Mouse (Mus musculus): ENCODE results near the gene Txn2. TPM values are rescaled to one million over a fixed set of nuclear protein-coding genes. Genes with fewer than 3 reads are reported as not detected.

The Txn2 gene
- polyA plus RNA-seq, 1 experiment from 2014 or later = 234 TPM

DNA sequence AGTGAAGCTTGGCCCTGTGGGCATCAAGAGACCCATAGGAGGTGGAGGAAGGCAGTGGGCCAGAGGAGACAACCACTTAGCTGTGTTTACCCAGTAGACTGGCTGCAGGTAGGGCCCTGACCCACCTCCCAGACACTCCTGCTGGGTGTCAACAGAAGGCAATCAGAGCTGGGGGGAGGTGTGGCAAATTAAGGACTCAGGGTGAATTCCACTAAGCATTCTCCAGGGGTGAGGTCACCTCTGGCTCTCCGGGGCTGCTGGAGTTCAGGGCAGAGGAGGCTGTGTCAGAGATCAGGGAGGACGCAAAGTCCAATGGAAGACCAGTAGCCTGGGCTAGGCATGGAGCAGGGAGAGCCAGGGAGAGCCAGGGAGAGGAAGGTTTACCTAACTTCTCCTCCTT lies 17.7 kb downstream of the Txn2 start:
- DNase-seq (ENCODE audit: low spot score) (no peak), ATAC-seq (ENCODE audit: low read depth) (no peak)
- no peaks in the 10 kb centered on the region for H3K9me3 ChIP-seq (ENCODE audit: control insufficient read depth, low read length)
- no peak overlapping the region for H3K4me2 ChIP-seq (ENCODE audit: low read depth, low read length)
- 0 out of 2 replicates have a peak, but pooled peaks cover 4% of the 10 kb centered on the region for H3K4me1 ChIP-seq (ENCODE audit: control insufficient read depth, insufficient read depth, low read length)
- H3K4me3 ChIP-seq (ENCODE audit: low read depth, low read length) = no peak overlapping the region
- no peak overlapping the region for H3K27ac ChIP-seq (replicated peaks; ENCODE audit: low read depth, low read length)
- 14% methylated on average over 2 of the region's 2 CpGs for WGBS
- H3K9ac ChIP-seq (ENCODE audit: low read depth, low read length) = no peak overlapping the region
- peaks cover 24% of the 10 kb centered on the region for H3K36me3 ChIP-seq (ENCODE audit: control insufficient read depth, insufficient read depth, low read length)
- H3K27me3 ChIP-seq (replicated peaks; ENCODE audit: control insufficient read depth, insufficient read depth, low read length) = no peaks in the 10 kb centered on the region

DNA sequence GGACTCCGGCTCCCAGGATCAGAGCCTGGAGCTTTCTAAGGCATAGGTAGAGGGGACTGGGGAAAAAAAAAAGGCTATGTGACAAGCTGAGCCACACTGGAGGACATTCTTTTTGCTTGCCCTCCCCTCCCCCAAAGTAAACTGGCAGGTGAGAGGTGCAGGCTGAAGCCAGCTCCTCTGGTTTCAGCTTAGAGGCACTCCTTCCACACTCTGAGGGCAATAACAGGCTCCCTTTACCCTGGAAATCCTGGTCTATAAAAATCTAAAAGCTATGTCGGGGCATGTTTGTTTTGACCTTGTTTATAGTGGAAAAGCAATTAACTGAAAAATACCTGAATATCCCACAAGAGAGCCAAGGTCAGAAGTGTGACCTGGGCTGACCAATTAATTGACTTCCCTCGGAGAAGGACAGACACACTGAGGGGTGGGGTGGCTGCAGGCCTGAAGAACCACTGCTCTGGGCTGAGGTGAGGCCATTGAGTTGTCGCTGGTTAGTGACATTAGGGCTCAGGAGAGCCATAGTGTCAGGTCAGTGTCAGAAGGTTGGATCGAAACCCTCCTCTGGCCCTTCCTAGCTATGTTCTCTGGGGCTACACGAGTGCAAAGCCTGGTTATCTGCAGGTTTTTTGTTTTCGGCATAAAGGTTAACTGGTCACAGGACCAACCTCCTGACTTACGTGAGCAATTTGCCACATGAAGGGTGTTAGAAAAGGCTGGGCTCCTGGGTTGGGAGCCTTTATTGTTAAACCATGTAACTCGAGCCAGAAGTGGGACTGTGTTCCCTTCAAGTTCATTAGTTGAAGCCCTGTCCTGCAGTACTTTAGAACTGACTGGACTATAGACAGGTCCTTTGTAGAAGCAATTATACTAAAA lies 20.9 kb downstream of the Txn2 start:
- WGBS = 46% methylated on average over 9 of the region's 9 CpGs
- no peak overlapping the region for H3K27ac ChIP-seq (replicated peaks; ENCODE audit: low read depth, low read length)

DNA sequence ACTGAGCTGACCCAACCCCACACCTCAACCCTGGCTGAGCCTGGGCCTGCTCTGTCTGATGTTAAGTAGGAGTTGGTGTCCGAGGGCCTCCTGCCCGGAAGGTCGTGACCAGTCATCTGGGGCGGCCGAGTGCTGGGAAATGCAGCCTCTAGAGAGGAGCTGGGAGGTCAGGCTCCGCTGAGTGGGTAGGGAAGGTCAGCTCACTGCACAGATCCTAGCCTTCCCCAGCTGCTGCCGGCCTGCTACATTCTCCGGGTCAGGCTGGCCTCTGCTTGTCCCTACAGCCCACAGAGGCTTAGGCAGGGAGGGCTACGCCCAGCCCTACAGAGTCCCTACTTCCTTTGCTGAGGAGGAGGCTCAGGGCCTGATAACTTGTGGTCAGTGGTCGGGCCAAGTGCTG lies 22.3 kb downstream of the Txn2 start:
- no peak overlapping the region for H3K4me2 ChIP-seq (ENCODE audit: low read depth, low read length)
- no peak overlapping the region for H3K27ac ChIP-seq (replicated peaks; ENCODE audit: low read depth, low read length)
- no peak overlapping the region for H3K4me3 ChIP-seq (ENCODE audit: low read depth, low read length)
- H3K9ac ChIP-seq (ENCODE audit: low read depth, low read length) = no peak overlapping the region
- no peaks in the 10 kb centered on the region for H3K9me3 ChIP-seq (ENCODE audit: control insufficient read depth, low read length)
- H3K27me3 ChIP-seq (replicated peaks; ENCODE audit: control insufficient read depth, insufficient read depth, low read length) = no peaks in the 10 kb centered on the region
- ATAC-seq (ENCODE audit: low read depth) (no peak), DNase-seq (ENCODE audit: low spot score) (no peak)
- H3K4me1 ChIP-seq (ENCODE audit: control insufficient read depth, insufficient read depth, low read length) = peaks cover 23% of the 10 kb centered on the region
- H3K36me3 ChIP-seq (ENCODE audit: control insufficient read depth, insufficient read depth, low read length) = no peaks in the 10 kb centered on the region
- WGBS = 48% methylated on average over 10 of the region's 10 CpGs

More for the DNA sequence above, 20.9 kb downstream of the Txn2 start:
- DNase-seq (ENCODE audit: low spot score) (no peak), ATAC-seq (ENCODE audit: low read depth) (no peak)
- peaks cover 23% of the 10 kb centered on the region for H3K4me1 ChIP-seq (ENCODE audit: control insufficient read depth, insufficient read depth, low read length)
- no peaks in the 10 kb centered on the region for H3K36me3 ChIP-seq (ENCODE audit: control insufficient read depth, insufficient read depth, low read length)
- H3K27me3 ChIP-seq (replicated peaks; ENCODE audit: control insufficient read depth, insufficient read depth, low read length) = no peaks in the 10 kb centered on the region
- H3K9me3 ChIP-seq (ENCODE audit: control insufficient read depth, low read length) = no peaks in the 10 kb centered on the region
- no peak overlapping the region for H3K4me3 ChIP-seq (ENCODE audit: low read depth, low read length)
- H3K4me2 ChIP-seq (ENCODE audit: low read depth, low read length) = no peak overlapping the region
- H3K9ac ChIP-seq (ENCODE audit: low read depth, low read length) = no peak overlapping the region

GRCm38 (mm10) chr15:77906081-77906480 lies 22.7 kb downstream of the Txn2 start:
- ATAC-seq (ENCODE audit: low read depth) (no peak), DNase-seq (ENCODE audit: low spot score) (peak; percentile 59)
- 74% methylated on average over 8 of the region's 8 CpGs for WGBS
- Histone ChIP-seq H3K4me3 (ENCODE audit: low read depth, low read length) (no peak overlapping the region), H3K4me1 (ENCODE audit: control insufficient read depth, insufficient read depth, low read length) (peaks cover 23% of the 10 kb centered on the region), H3K27me3 (replicated peaks; ENCODE audit: control insufficient read depth, insufficient read depth, low read length) (no peaks in the 10 kb centered on the region), H3K9me3 (ENCODE audit: control insufficient read depth, low read length) (no peaks in the 10 kb centered on the region), H3K36me3 (ENCODE audit: control insufficient read depth, insufficient read depth, low read length) (no peaks in the 10 kb centered on the region), H3K9ac (ENCODE audit: low read depth, low read length) (0 out of 2 replicates have a peak overlapping the region, but pooled peaks have one; percentile 58), H3K27ac (replicated peaks; ENCODE audit: low read depth, low read length) (no peak overlapping the region), H3K4me2 (ENCODE audit: low read depth, low read length) (peak overlapping the region; percentile 54)

GRCm38 (mm10) chr15:77905275-77905970 lies 23.4 kb downstream of the Txn2 start:
- peak; percentile 94 for DNase-seq (ENCODE audit: low spot score)
- Histone ChIP-seq H3K36me3 (ENCODE audit: control insufficient read depth, insufficient read depth, low read length) (no peaks in the 10 kb centered on the region), H3K4me3 (ENCODE audit: low read depth, low read length) (peak overlapping the region; percentile 30), H3K4me2 (ENCODE audit: low read depth, low read length) (peak overlapping the region; percentile 54), H3K4me1 (ENCODE audit: control insufficient read depth, insufficient read depth, low read length) (peaks cover 23% of the 10 kb centered on the region), H3K9ac (ENCODE audit: low read depth, low read length) (peak overlapping the region; percentile 58), H3K27ac (replicated peaks; ENCODE audit: low read depth, low read length) (peak overlapping the region; percentile 70), H3K27me3 (replicated peaks; ENCODE audit: control insufficient read depth, insufficient read depth, low read length) (no peaks in the 10 kb centered on the region), H3K9me3 (ENCODE audit: control insufficient read depth, low read length) (no peaks in the 10 kb centered on the region)
- 3% methylated on average over 24 of the region's 26 CpGs for WGBS
- peak; percentile 91 for ATAC-seq (ENCODE audit: low read depth)

DNA sequence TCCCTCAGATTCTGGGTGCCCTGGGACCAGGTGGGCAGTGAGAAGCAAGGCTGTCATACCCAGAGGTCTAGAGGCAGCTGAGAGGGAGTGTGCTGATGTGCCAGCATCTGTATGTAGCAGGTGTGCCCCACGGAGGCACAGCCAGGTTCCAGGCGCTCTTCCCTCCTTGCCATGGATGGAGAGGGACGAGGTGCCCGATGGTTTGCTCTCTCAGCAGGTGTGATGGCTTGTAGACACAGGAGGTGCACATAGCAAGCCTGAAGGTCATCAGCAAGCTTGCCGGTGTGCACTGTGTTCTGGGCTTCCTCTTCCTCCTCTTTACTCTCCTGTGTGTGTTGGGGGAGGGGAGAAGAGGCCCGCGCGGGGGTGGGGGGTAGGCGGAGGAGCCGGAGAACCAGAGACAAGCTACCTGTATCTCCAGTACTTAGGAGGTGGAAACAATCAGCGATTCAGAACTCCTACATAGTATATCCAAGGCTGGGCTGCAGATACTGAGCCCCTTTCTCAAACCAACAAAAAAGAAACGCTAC lies 24.4 kb downstream of the Txn2 start:
- H3K36me3 ChIP-seq (ENCODE audit: control insufficient read depth, insufficient read depth, low read length) = no peaks in the 10 kb centered on the region
- H3K9me3 ChIP-seq (ENCODE audit: control insufficient read depth, low read length) = no peaks in the 10 kb centered on the region
- 25% methylated on average over 10 of the region's 12 CpGs for WGBS
- no peak overlapping the region for H3K4me3 ChIP-seq (ENCODE audit: low read depth, low read length)
- no peak overlapping the region for H3K27ac ChIP-seq (replicated peaks; ENCODE audit: low read depth, low read length)
- no peaks in the 10 kb centered on the region for H3K27me3 ChIP-seq (replicated peaks; ENCODE audit: control insufficient read depth, insufficient read depth, low read length)
- peaks cover 23% of the 10 kb centered on the region for H3K4me1 ChIP-seq (ENCODE audit: control insufficient read depth, insufficient read depth, low read length)
- ATAC-seq (ENCODE audit: low read depth) (no peak), DNase-seq (ENCODE audit: low spot score) (no peak)
- H3K9ac ChIP-seq (ENCODE audit: low read depth, low read length) = no peak overlapping the region
- H3K4me2 ChIP-seq (ENCODE audit: low read depth, low read length) = peak overlapping the region; percentile 54; the same call in 1 of the 2 replicates

DNA sequence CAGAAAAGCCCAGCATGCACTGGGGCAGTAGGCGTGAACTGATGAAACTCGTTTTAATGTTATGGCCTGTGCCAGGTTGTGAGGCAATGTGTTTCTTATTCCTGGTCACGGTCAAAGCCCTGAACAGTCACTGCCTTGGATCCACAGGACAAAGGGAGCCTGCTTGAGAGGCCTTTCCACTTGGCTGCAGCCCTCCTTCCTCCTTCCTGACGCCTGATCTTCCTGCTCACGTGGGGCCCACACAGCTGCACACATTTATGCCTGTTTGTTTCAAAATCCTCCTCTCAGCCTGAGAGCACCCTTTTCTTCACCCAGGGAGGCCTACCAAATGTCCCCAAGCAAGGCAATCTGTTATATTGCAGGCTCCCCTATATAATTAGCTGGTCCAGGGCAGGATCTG lies 25.6 kb downstream of the Txn2 start:
- Histone ChIP-seq H3K4me2 (ENCODE audit: low read depth, low read length) (no peak overlapping the region), H3K9ac (ENCODE audit: low read depth, low read length) (no peak overlapping the region), H3K9me3 (ENCODE audit: control insufficient read depth, low read length) (no peaks in the 10 kb centered on the region), H3K27me3 (replicated peaks; ENCODE audit: control insufficient read depth, insufficient read depth, low read length) (no peaks in the 10 kb centered on the region), H3K27ac (replicated peaks; ENCODE audit: low read depth, low read length) (peak overlapping the region; percentile 58), H3K4me3 (ENCODE audit: low read depth, low read length) (no peak overlapping the region), H3K4me1 (ENCODE audit: control insufficient read depth, insufficient read depth, low read length) (peaks cover 23% of the 10 kb centered on the region), H3K36me3 (ENCODE audit: control insufficient read depth, insufficient read depth, low read length) (no peaks in the 10 kb centered on the region)
- no peak for DNase-seq (ENCODE audit: low spot score)
- 38% methylated on average over 5 of the region's 5 CpGs for WGBS
- no peak for ATAC-seq (ENCODE audit: low read depth)

DNA sequence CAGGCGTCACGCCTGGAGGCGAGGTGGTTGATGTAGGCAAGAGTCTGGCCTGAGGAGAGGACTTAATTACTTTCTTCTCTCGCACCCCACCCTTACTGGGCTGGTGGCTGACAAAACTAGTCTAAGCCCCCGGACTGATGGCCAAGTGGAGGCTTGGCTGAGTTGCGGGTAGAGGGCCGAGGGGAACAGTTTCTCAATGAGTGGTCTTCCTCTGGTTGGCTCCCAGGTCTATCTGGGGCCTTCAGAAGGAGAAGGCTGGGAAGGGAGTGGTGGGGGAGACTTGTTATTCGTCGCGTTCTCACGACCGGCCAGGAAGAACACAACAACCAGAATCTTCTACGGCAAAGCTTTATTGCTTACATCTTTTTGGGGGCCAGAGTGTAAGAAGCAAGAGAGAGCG lies 33.9 kb downstream of the Txn2 start:
- Histone ChIP-seq H3K4me3 (ENCODE audit: low read depth, low read length) (no peak overlapping the region), H3K9me3 (ENCODE audit: control insufficient read depth, low read length) (no peaks in the 10 kb centered on the region), H3K27ac (replicated peaks; ENCODE audit: low read depth, low read length) (no peak overlapping the region), H3K9ac (ENCODE audit: low read depth, low read length) (no peak overlapping the region), H3K4me2 (ENCODE audit: low read depth, low read length) (no peak overlapping the region), H3K27me3 (replicated peaks; ENCODE audit: control insufficient read depth, insufficient read depth, low read length) (no peaks in the 10 kb centered on the region), H3K36me3 (ENCODE audit: control insufficient read depth, insufficient read depth, low read length) (no peaks in the 10 kb centered on the region), H3K4me1 (ENCODE audit: control insufficient read depth, insufficient read depth, low read length) (no peaks in the 10 kb centered on the region)
- WGBS = 79% methylated on average over 12 of the region's 14 CpGs
- DNase-seq (ENCODE audit: low spot score) = no peak
- no peak for ATAC-seq (ENCODE audit: low read depth)
